Mouse (Mus musculus) Patski (cell line): ENCODE data around the gene Ubxn6. TPM values are rescaled to one million over a fixed set of nuclear protein-coding genes. Genes with fewer than 3 reads are reported as not detected.

Source experiments
- ATAC-seq: fragments of 100-300 bp; one replicate; pipeline ENCODE4 v1.8.0; 2021
- CTCF ChIA-PET: fragments of 350-600 bp; sonication (Branson Sonifier 250); formaldehyde crosslinking; loops from one replicate; lab custom pipeline; 2022; ENCODE audit warnings: inconsistent platforms; lab: Charles Lee
- POLR2A ChIA-PET: fragments of 350-600 bp; sonication (Branson Sonifier 250); formaldehyde crosslinking; loops from one replicate; lab custom pipeline; 2022; ENCODE audit warnings: antibody characterized with exemption, inconsistent platforms; lab: Charles Lee
- DNase-seq: peaks from one replicate; pipeline ENCODE4 v3.0.0-alpha.2; 2011; ENCODE audit warnings: low read depth, low spot score
- H3K27me3 ChIP-seq: fragments of 371-371 bp; one replicate; pipeline ENCODE4 v1.5.1; 2021
- CTCF ChIP-seq: fragments of 100-300 bp; IDR thresholded peaks from one replicate; pipeline ENCODE4 v1.5.1; 2021
- in situ Hi-C: fragments of 300-500 bp; cut with MboI; formaldehyde crosslinking; loops from 3 replicates; pipeline ENCODE4 v1.11.1; 2018; ENCODE audit warnings: low pct_unique_long_range_greater_than_20kb, mixed read lengths
- polyA plus RNA-seq: library from polyadenylated mRNA; unstranded; gene quantifications from one replicate; pipeline ENCODE4 v1.2.3, GENCODE M21; 2021

The Ubxn6 gene
- polyA plus RNA-seq: 66.0 TPM

DNA sequence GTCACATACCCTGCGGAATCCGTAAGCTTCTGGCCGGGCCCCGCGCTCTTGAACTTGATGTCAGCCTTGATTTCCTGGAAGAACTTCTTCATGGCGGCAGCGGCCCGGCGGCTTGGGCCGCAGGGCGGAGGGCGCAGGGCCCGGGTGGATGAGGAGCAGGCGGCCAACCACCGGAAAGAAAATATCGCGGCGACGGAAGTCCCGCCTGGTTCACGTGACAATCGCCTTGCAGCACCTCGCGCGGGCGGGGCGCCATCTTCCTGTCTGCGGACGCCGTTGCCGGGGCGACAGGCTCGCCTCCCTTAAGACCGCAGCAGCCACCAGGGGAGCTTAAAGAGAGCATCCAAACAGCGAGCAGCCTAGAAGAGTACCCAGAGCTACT is at the start of gene Ubxn6:
TSS of gene Ubxn6 (minus strand) at position 202 of the 382 bp plus-strand sequence.
- ATAC-seq (peak; percentile 33), DNase-seq (peak; percentile 67)
- in situ Hi-C loops: no loop called here
- ChIA-PET POLR2A (no interaction called here), CTCF (interaction anchor here (1.2 kb wide), 1 partner anchor 66 kb away, joined by 4 read pairs; no protein-coding TSS in a partner anchor)
- TF ChIP-seq CTCF: no peak
- no peaks in the 10 kb centered on the region for H3K27me3 ChIP-seq

DNA sequence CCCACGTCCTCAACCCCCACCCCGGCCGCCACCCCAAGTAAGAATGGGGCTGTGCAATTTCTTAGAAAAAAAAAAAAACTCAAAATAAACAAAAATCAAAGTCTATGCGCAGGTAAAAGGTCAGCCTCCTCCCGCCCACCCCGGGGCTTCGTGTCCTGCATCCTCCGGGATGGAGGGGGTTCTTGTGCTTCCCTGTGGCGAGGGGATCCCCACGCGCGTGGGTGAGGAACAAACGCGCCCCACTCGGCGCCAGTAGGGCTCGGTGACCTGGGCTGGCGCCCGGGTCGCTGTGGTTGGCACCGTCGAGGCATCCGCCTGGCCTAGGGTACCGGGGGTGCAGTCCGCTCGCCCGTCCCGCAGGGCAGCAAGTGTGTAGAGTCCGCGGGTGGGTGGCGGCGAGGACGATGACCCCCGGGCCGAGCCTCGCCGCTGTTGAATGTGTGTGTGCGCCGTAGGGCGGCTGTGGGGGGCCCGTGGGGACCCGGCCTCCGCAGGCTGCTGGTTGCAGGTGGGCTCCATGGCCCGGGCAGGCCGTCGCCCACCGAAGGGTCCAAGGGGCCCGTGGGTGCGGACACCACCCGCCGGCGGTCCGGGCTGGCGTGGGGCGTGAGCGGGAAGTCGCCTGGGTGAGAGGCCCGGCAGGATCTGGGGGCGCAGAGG is 49.0 kb upstream of the Ubxn6 start:
- ChIA-PET CTCF (no interaction called here), POLR2A (no interaction called here)
- DNase-seq (no peak), ATAC-seq (no peak)
- TF ChIP-seq CTCF: no peak
- in situ Hi-C loops: no loop called here
- peaks cover 19% of the 10 kb centered on the region for H3K27me3 ChIP-seq

DNA sequence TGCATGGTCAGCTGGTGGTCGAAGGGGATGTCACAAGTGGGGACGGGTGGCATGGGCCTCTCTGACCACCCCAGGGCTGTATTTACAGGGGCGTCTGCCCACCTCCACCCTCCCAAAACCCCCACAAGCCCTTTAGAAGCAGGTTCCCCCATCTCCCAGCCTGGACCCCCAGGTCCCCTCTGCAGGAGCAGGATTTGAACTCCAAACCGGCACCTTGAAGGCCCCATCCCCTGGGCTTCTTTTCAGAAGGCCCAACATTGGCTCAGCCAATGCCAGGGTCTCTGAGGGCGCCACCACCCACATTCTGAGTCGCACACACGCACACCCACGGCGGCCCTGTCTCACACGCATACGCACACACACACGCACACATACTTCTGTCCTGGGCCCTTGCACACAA is 48.3 kb upstream of the Ubxn6 start:
- DNase-seq (no peak), ATAC-seq (no peak)
- no peak for TF ChIP-seq CTCF
- peaks cover 19% of the 10 kb centered on the region for H3K27me3 ChIP-seq
- POLR2A ChIA-PET: no interaction called here
- CTCF ChIA-PET: no interaction called here
- in situ Hi-C loops: no loop called here

DNA sequence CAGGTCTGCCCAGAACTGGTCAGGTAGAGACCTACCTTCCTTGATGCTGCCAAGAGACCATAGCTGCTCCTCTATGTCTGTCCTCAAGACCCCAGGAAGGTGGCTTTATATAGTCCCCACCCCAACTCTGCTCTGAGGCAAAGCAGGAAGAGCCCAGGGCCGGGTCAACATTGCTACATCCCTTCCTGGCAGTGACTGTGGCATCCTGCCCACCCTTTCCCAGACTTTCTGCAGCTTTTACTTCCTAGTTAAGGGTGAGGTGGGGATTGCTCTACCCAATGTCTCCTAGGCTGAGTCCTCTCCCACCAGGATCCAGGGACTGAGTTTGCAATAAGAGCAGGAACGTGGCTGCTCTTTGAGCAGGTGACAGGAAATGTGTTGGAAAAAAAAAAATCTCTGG is 47.0 kb upstream of the Ubxn6 start, which contains the start of gene Lrg1:
TSS of gene Lrg1 (minus strand) at position 176 of the 400 bp plus-strand sequence.
- ChIA-PET POLR2A (no interaction called here), CTCF (interaction anchor here (1.4 kb wide), 1 partner anchor 38 kb away, joined by 3 read pairs; no protein-coding TSS in a partner anchor)

DNA sequence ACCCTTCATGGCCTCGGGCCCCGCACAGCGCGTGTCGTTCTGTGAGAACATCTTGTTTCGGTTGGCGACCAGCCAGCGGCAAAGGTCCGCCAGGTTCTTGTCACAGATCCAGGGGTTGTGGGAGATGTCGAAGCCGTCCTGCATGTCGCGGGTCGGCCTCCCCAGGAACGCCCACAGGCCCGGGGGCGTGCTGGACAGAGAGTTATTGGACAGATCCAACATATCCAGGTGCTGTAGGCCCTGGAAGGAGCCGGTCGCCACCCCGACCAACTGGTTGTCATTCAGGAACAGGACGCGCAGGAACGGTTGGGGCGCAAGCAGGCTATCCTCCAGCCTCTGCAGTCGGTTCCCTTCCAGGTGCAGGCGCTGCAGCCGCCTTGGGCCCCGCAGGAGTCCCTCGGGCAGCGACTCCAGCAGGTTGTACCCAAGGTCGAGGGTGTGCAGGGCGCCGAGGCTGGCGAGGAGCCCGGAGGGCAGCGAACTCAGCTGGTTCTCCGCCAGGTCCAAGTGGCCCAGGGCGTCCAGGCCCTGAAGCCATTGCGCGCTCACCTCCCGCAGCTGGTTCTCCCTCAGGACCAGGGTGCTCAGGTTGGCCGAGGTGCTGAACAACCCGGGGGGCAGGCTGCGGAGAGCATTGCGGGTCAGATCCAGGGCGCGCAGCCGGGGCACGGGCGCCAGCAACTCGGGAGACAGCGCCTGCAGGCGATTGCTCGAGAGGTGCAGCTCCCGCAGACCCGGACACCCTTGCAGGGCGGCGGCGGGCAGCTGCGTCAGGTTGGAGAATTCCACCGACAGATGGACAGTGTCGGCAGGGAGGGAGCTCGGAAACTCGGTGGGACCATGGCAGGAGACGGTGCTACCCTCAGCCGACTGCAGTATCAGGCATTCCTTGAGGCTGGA is 45.4 kb upstream of the Ubxn6 start:
- ChIA-PET CTCF (no interaction called here), POLR2A (no interaction called here)
- in situ Hi-C loops: no loop called here
- no peak for ATAC-seq
- DNase-seq: no peak
- TF ChIP-seq CTCF: no peak
- H3K27me3 ChIP-seq: peaks cover 22% of the 10 kb centered on the region

More for the DNA sequence above, 47.0 kb upstream of the Ubxn6 start, which contains the start of gene Lrg1:
- DNase-seq (no peak), ATAC-seq (no peak)
- in situ Hi-C loops: no loop called here
- no peak for TF ChIP-seq CTCF
- peaks cover 24% of the 10 kb centered on the region for H3K27me3 ChIP-seq

DNA sequence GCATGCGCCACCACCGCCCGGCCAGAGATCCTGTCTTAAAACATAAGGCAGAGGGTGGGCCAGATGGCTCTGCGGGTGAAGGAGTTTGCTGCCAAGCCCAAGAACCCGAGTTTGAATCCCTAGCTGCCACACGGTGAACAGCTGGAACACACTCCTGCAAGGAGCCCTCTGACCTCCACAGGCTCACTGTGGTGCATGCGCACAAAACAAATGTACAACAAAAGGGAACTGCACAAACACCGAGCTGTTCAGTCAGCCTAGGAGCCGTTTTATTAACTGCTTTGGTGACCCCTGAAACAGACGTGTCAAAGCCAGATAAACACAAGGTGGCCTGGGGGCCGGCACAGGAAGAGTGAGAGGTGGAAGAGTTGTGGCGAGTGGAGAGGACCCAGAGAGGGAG is 44.6 kb upstream of the Ubxn6 start:
- ATAC-seq (no peak), DNase-seq (no peak)
- in situ Hi-C loops: no loop called here
- ChIA-PET CTCF (interaction anchor here (1.1 to 1.6 kb wide), 2 partner anchors 28 to 135 kb away, joined by 3 read pairs; no protein-coding TSS in a partner anchor), POLR2A (no interaction called here)
- TF ChIP-seq CTCF: no peak
- peaks cover 22% of the 10 kb centered on the region for H3K27me3 ChIP-seq

DNA sequence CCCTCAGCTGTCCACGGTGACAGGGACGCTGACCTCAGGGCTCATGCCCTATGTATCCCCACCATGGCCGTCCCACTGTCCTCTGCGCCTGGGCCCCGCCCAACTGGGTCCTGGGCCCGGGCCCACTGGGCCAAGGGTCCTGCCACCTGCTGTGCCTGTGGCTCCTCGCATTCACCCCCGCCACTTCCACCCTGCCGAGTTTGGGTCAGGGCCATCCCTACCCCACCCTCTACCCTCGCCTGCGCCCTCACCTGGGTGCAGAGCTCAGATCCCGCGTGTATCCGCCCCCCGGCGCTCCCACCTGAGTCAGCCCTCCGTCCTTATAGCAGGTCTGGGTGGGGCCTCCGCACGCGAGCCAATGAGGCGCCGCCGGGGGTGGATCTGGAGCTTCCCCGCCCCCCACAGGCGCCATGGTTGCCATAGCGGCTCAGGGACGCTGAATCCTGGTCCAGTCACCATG is 42.5 kb upstream of the Ubxn6 start, which contains the start of gene Plin5:
TSS of gene Plin5 (minus strand) at position 346 of the 460 bp plus-strand sequence.
- CTCF ChIA-PET: interaction anchor here (1.6 kb wide), 1 partner anchor 16 kb away, joined by 3 read pairs; no protein-coding TSS in a partner anchor
- in situ Hi-C loops: no loop called here
- POLR2A ChIA-PET: no interaction called here
- ATAC-seq (no peak), DNase-seq (no peak)
- no peak for TF ChIP-seq CTCF
- peaks cover 22% of the 10 kb centered on the region for H3K27me3 ChIP-seq

DNA sequence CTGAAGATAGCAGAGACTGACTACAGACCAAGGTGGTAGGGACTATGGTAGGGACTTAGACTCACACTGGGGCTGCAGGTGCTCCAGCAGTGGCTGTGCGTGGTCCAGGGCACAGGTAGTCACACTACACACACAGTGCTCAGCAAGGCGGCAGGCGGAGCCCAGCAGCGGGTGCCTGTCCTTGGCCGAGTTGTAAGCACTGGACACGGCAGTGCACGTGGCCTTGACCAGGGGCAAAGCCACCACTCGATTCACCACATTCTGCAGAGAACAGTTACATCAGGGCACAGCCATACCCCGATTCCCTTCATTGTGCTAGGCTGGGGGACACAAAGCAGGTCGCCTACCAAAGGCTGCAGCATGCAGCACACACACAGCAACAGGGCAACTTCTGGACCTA is 41.4 kb upstream of the Ubxn6 start:
- in situ Hi-C loops: no loop called here
- TF ChIP-seq CTCF: no peak
- DNase-seq (no peak), ATAC-seq (no peak)
- H3K27me3 ChIP-seq: peaks cover 18% of the 10 kb centered on the region
- POLR2A ChIA-PET: no interaction called here
- CTCF ChIA-PET: interaction anchor here (1.4 to 1.6 kb wide), 2 partner anchors 9 to 17 kb away, joined by 3 to 4 read pairs; no protein-coding TSS in a partner anchor

DNA sequence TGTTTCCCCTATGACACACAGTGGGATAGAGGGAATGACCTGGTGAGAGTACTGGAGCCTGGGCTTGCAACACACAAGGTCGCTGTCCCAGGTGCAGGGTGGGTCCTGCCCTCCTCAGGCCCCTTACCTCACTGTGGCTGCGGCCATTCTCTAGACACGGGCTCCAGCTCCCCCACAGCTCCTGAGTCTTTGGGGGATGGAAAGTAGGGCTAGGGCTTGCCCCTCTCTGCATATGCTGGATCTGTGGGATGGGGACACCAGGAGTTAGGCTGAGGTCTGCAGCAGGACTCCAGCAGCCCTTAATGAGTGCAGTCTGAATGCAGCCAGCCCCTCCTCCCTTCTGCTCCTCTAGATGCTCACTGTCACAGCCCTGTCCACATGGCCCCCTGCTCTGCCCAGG is 37.9 kb upstream of the Ubxn6 start:
- no peak for TF ChIP-seq CTCF
- DNase-seq (no peak), ATAC-seq (no peak)
- POLR2A ChIA-PET: no interaction called here
- CTCF ChIA-PET: interaction anchor here (1.7 kb wide), 1 partner anchor 26 kb away, joined by 3 read pairs; no protein-coding TSS in a partner anchor
- in situ Hi-C loops: no loop called here
- H3K27me3 ChIP-seq: peaks cover 5% of the 10 kb centered on the region

DNA sequence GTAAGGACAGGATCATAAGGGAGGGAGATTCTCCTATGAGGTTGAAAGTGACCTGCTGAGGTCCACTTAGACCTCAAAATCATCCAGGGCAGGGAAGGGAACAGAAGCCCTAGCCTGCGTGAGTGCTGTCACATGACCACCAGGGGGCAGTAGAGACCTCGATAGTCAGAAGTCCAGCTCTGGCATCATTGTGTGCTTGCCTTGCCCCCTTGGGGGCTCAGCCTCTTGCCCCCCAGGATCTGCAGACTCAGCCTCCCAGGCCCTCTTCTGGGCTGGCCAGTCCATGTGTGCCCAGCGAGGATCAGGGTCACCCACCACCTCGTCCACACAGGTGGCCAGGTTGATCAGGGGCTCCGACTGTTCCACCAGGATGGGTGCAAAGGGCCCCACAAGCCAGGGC is 37.0 kb upstream of the Ubxn6 start:
- no peak for TF ChIP-seq CTCF
- in situ Hi-C loops: no loop called here
- ChIA-PET CTCF (interaction anchor here (0.7 to 1.7 kb wide), 5 partner anchors 9 to 26 kb away, joined by 3 to 10 read pairs (median 4); no protein-coding TSS in a partner anchor), POLR2A (interaction anchor here (0.8 kb wide), 1 partner anchor 39 kb away, joined by 3 read pairs; no protein-coding TSS in a partner anchor)
- no peak for DNase-seq
- no peak for ATAC-seq
- H3K27me3 ChIP-seq: no peaks in the 10 kb centered on the region
